Mouse (Mus musculus): Measurements from ENCODE around the gene Mlycd. TPM values are rescaled to one million over a fixed set of nuclear protein-coding genes. Genes with fewer than 3 reads are reported as not detected.
A peak's percentile ranks its signal among the peaks of the same experiment; 100 is the strongest.
"Not testable (repeated sequence)": the region's sequence is repeated elsewhere in the genome, so short reads cannot be mapped to it uniquely, and the experiment has no call there.

Gene Mlycd
- 2.7 TPM in 1 of 2 replicates, not detected in the other for total RNA-seq (2015; ENCODE audit: low replicate concordance)
- total RNA-seq (2017; ENCODE audit: low replicate concordance), result 1.3 and 1.8 TPM in 2 replicates

DNA sequence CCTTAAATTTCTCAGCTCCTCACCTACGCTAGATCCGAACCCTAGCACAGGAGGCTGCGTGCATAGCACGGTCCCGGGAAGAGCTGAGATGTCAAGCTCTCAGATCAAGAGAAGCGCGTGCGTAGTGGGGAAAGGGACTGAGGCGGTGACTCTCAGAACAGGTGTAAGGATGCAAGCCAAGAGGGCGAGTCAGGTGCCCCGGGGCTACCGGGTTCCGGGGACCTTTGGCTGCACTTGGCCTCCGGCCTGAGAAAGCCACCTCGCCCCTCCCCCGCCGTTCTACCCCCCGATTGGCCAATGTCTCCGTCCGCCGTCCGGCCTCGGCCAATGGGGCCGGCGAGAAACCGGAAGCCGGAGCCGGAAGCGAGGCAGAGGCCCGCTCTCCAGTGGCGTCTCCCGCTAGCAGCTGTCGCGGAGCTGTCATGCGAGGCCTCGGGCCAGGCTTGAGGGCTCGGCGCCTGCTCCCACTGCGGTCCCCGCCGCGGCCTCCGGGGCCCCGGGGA, at the start of gene Mlycd:
TSS of gene Mlycd (plus strand) at position 355 of the 503 bp plus-strand sequence.
- peak; percentile 92 for ATAC-seq (replicated peaks; ENCODE audit: low FRiP score, poor library complexity, severe bottlenecking)

DNA sequence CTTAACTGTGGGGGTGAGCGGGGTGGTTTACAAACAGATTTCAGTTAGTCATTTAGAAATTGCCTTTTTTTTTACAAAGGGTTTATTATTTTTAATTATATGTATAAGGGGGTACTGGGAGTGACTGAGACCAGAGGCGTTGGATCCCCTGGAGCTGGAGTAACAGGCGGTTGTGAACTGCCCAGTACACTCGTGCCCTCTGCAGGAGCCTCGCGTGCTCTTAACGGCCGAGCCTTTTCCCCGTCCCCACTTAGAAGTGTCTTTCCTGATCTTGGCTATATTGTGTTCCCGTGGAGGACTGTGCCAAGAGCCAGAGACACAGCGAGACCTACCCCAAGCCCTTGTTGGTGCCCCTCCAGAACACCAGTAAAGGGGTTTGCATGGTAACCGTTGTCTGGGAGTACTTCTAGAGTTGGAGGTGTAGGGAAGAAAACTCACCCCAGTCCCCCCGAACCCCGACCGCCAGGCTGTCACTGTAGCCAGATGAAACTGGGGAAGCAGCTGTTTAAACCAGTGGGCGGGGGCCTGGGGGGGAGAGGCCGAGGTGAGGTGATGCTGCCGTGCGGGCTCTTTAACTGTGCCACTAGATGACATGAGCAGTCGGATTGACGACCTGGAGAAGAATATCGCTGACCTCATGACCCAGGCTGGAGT, 49.5 kb upstream of the Mlycd start:
- ATAC-seq (replicated peaks; ENCODE audit: low FRiP score, poor library complexity, severe bottlenecking), result 0 out of 2 replicates have a peak, but pooled peaks have one; percentile 40

DNA sequence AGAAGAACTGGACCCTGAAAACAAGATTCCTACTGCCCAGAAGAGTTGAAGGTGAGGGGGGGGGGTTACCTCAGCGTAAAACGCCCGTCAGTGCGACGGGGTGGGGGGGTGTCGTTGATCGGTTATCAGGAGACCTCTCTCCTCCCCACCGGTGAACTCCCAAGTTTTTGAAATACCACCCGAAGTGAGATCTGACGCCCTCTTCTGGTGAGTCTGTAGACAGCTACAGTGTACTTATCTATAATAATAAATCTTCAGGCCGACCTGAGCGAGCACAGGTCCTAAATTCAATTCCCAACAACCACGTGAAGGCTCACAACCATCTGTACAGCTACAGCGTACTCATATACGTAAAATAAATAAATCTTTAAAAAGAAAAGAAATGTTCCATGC, 49.0 kb upstream of the Mlycd start:
- ATAC-seq (replicated peaks; ENCODE audit: low FRiP score, poor library complexity, severe bottlenecking), result no peak

DNA sequence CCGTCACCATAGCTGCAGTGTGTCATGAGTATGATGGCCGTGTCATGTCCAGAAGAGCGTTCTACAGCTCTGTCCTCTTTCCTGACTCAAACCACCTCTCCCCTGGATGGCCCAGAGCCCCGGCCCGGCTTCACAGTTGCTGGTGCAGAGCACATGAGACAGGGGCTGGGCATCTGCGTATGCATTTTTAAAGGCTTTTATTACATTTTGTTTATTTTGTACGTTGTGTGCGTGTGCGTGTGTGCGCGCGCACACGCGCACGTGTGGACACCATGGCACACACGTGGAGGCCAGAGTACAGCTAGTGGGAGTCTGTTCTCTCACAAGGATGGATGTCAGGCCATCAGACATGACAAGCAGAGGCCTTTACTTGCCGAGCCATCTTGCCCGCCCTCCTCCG, 43.0 kb upstream of the Mlycd start:
- no peak for ATAC-seq (replicated peaks; ENCODE audit: low FRiP score, poor library complexity, severe bottlenecking)

DNA sequence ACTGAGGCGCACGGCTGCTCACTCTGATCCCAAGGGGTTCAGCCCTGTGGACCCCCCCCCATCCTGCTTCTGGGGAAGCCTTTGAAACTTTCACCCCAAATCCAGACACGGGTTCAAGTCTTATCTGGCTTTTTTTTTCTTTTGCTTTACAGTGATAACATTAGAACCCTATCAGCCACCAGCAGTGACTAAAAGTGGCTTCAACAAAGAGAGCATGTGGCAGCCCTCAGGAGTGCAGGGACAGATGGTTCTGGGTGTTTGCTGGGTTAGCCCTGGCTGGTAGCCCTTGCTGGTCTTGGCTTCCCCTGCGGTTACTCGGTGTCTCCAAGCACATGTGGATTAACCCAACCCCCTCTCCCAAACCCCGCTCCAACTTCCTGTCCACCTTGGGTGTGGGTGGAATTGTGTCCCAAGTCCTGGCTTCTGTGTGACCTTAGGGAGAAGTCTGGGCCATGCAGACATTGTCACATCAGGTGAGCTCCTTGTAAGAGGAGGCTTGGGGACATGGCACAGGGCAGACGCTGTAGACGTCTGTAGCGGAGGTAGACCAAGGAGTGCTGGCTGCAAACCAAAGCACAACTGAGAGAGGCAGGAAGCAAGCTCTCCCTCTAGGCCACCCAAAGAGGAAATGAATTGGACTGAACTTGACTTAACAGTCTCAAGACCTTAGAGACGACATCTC, 41.6 kb upstream of the Mlycd start:
- no peak for ATAC-seq (replicated peaks; ENCODE audit: low FRiP score, poor library complexity, severe bottlenecking)

DNA sequence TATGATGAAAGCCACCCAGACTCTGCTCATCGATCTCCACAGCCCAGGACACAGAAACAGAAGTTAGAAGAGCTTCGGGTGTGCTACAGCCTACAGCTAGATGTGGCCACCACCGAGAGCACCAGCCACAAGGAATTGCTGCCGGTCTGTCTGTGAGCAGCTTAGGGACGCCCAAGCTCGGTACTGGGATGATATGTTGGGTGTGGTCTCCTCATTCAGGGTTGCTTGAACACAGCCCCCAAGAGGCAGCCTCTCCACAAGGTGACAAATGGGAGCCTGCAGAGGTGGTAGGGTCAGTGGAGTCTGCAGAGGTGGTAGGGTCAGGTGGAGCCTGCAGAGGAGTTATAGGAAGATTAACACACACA, 41.0 kb upstream of the Mlycd start:
- 0 out of 2 replicates have a peak, but pooled peaks have one; percentile 50 for ATAC-seq (replicated peaks; ENCODE audit: low FRiP score, poor library complexity, severe bottlenecking)

DNA sequence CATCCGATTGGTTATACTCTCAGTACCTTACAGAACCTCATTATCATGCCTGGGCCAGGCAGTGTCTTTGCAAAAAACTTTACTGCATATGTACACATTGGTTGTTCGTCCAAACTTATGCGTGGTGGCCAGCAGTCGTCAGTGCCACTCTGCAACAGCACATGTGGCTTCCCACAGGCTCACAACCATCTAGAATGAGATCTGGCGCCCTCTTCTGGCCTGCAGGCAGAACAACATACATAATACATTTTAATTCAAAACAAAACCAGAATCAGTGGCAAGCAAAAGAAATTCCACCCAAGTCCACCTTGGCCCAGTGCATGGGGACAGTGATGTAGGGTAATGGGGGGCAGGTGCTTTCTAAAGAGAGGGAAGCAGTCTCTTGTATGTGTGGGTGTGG, 38.0 kb upstream of the Mlycd start:
- not testable (repeated sequence) for ATAC-seq (replicated peaks; ENCODE audit: low FRiP score, poor library complexity, severe bottlenecking)

DNA sequence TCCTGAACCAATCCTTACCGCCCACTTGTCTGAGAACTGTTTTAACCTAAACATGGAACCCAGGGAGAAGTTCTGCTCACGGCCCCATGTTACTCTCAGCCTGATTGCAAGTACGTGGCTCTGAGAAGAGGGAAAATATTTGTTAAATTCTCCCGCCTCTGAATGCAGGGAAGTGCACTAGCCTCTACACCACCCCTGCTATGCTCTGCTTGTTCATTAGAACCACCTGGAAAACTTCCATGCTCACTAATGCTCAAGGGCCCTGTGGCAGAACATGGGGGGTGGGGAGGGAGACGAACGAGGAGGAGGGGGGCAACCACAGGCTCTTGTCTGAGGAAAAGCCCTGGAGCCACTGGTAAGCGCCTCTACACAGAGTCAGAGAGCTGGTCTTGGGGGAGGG, 36.5 kb upstream of the Mlycd start:
- ATAC-seq (replicated peaks; ENCODE audit: low FRiP score, poor library complexity, severe bottlenecking), result no peak

DNA sequence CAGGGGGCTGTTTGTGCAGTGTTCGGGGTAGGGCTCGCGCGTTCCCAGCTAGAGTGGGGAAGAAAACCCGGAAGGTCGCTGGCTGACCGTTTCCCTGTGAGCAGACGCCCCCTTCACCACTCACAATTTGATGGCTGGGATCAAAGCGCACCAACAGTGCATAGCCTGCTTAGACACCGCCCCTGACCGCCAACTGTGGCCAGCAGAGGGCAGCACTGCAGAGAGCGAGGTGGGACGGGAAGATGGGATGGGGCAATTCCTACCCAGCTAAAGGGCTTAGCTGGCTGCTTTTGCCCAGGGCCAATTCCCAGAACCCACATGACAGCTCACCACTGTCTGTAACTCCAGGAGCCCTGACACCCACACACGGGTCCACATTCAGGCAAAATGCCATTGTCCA, 35.8 kb upstream of the Mlycd start:
- no peak; the same call in 1 of the 2 replicates for ATAC-seq (replicated peaks; ENCODE audit: low FRiP score, poor library complexity, severe bottlenecking)

DNA sequence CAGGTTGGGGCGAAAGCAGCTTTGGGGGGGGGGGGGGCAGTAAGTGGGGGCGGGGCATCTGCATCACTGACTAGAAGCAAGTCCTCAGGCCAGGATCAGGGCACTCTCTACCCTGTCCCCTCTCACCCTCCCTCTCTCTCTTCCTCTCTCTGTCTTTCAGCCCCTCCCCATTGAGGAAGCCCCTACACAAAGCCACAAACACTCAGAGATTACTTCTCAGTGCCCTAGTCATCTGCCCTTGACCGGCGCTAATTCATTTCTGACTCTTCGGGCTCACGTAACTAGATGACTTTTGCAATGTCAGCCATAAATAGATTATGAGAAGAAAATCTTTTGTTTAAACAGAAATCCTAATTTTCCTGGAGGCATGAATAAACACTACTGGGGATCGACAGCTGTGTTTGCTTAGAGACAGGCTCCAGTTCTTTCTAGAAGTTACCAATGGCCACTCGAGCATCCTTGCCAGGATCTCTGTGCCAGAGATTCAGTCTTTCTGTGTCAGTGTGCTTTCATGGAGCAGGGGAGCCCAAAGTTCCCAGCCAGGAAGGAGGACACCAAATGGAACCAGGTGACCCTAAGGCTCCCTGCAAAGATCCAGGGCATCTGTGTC, 33.9 kb upstream of the Mlycd start:
- ATAC-seq (replicated peaks; ENCODE audit: low FRiP score, poor library complexity, severe bottlenecking), result no peak

DNA sequence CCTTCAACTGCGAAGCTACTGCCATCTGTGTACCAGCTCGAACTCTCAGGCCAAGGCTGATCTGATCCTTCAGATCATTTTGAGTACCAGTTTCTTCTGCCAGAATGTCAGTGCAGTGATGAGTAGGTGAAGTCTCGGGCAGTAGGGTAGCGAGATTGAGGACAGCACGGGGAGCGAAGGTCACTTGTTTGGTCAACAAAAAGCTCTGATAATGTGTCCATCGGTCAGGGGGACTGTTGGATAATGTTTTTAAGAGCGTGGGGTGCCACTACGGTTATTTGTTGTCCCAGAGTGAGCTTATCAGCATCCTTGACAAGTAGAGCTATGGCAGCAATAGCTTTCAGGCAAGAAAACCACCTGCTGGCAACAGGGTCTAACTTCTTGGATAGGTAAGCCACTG, 20.0 kb upstream of the Mlycd start:
- ATAC-seq (replicated peaks; ENCODE audit: low FRiP score, poor library complexity, severe bottlenecking), result not testable (repeated sequence)

DNA sequence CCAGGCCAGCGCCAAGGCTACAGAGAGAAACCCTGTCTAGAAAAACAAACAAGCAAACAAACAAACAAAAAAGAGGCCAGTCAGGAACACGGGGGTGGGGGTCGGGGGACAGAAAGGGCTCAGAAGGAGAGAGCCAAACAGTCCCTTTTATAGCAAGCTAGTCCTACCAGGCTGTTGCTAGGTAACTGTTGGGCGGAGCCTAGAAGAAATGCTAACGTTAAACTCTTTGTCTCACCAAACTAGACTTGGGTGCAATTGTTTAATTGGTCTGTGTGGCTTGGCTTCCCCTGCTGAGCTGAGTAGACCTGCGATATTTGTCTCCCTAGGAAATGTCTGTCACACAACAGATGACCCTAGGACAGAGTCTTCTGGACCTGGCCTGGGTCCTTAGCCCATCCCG, 16.2 kb upstream of the Mlycd start:
- no peak for ATAC-seq (replicated peaks; ENCODE audit: low FRiP score, poor library complexity, severe bottlenecking)

DNA sequence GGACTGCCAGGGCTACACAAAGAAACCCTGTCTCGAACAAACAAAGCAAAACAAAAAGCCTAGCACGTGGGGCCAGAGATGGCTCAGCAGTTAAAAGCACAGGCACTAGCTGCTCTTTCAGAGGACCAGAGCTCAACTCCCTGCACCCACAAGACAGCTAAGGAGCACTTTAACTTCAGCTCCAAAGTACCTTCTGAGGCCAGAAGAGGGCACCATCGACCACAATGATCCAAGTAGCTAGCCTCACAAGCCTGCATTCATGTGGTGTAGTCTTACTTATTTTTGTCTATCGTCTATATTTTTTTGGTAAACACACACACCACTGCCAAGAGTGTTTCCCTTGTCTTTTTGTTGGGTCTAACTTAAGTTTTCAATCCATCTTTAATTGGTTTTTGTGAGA, 14.1 kb upstream of the Mlycd start:
- peak; percentile 69 for ATAC-seq (replicated peaks; ENCODE audit: low FRiP score, poor library complexity, severe bottlenecking)

DNA sequence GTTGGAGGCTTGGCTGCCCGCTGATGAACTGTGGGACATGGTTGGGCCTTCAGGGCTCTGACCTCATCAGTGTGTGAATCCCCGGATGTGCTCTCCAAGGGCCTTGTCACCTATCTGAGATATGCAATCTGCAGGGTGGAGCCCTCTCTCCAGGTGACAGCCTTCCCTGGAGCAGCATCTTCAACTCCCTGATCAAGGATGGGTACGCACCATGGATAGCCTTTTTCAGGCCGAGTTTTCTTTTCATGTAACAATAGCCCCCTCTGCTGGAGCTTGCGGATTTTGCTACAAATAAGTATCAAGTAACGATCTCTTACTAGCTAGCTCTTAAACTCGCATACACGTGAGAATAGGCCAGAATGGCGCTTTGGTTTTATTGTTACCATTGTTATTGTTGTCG, 10.2 kb upstream of the Mlycd start:
- no peak for ATAC-seq (replicated peaks; ENCODE audit: low FRiP score, poor library complexity, severe bottlenecking)

DNA sequence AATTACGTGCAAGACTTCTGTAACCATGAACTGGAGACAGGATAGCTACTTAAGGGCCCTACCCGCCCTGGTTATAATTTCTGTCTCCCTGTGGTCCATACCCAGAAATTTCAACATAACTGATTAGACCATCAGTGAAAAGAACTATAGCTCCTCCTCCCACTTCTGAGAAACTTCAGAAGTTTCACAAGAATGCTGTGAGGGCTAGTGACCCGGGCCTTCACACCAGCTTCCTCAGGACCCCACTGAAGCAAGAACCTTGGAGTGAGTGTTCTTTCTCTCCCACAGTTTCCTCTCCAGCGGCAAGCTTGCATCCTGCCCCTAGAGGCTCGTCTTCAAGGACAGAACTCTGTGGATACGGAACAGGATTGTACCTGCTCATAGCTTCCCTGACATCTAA, 8.8 kb upstream of the Mlycd start:
- ATAC-seq (replicated peaks; ENCODE audit: low FRiP score, poor library complexity, severe bottlenecking), result no peak

DNA sequence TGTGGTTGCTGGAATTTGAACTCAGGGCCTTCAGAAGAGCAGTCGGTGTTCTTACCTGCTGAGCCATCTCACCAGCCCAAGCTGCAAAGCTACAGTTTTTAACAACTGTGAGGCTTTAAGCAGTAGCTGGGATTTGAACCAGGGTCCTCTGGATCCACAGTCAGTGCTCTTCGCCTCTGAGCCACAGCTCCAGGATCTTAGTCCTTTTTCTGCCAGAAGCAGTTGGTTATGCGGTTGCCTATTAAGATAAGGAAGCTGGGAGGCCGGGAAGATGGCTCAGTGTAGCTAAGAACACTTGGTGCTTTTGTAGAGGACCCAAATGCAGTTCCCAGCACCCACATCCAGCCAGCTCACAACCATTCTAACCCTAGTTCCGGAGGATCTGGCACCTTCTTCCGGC, 7.7 kb upstream of the Mlycd start:
- ATAC-seq (replicated peaks; ENCODE audit: low FRiP score, poor library complexity, severe bottlenecking), result no peak

DNA sequence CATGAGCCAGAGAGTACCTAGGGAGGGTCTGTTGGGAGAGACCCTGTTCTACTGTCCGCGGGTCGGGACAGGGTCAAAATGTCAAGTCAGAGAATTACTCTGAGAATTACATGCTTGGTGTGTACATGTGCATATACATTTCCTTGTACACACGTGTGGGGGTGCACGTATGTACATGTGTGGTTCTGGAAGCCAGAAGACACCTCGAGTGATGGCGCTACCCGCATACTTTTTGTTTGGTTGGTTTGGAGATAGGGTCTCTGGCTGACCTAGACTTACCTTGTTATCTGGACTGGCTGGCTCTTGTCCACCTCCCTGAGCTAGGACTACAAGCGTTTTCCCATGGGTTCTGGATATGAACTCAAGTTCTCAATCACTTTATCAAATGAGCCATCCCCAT, 581 bp upstream of the Mlycd start:
- ATAC-seq (replicated peaks; ENCODE audit: low FRiP score, poor library complexity, severe bottlenecking), result no peak

DNA sequence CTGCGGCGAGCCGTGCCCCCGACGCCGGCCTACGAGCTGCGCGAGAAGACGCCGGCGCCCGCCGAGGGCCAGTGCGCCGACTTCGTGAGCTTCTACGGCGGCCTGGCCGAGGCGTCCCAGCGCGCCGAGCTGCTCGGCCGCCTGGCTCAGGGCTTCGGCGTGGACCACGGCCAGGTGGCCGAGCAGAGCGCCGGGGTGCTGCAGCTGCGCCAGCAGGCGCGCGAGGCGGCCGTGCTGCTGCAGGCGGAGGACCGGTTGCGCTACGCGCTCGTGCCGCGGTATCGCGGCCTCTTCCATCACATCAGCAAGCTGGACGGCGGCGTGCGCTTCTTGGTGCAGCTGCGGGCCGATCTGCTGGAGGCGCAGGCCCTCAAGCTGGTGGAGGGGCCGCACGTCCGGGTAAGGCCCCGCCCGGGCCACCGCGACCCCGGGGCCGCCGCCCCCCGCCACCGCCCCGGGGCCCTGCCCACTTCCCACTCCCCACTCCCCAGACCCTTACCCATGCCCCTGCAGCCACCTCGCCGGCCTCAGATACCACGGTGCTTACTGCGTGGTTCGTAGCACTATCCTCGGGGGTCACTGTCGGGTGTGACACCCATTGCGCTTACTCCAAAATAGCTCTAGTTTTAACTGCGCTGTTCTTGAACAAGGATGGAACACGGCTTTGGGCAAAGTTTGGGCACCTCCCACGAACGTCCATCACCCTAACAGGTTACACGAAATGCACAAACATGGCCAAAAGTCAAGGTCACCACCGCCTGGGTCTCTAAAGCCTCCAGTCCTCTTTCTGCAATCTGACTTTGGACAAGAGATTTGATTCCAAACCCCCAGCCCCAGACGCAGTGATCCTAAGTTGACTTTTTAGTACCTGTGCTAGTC, 633 bp downstream of the Mlycd start:
- no peak for ATAC-seq (replicated peaks; ENCODE audit: low FRiP score, poor library complexity, severe bottlenecking)

DNA sequence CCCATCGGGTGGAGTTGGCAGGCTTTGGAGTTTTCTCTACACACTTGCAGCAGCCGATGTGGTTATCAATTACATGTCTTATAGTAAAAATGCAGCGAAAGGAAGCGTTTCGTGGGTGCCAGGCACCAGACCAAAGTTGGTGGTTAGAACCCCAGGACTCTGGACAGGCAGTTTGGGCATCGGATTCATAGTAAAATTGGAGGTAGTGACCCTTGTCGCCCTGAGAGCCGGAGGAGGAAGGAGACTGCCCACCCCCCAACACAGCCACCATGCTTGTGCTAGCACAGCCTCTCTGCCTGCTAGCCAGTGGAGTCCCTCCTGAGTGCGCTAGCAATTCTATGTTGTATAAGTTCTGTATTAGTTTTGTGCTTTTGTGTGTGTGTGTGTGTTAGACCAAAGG, 3.9 kb downstream of the Mlycd start:
- no peak for ATAC-seq (replicated peaks; ENCODE audit: low FRiP score, poor library complexity, severe bottlenecking)

DNA sequence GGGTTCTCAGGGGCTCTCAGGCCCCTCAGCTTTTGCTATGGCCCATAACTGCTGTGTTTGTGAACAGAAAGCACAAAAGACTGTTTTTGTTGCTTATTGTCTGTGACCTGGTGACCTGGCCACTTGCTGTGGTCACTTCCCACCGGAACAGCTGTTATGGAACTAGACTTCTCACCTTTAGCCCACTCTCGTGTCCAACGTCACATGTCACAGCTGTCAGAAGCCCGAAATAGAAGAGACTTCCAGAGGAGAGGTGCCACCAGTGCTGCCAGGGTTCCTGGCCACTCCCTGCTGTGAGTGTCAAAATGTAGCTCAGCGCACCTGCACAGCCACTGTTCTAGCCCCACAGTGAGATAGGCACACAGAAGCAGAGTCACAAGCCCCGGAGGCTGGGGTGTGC, 4.6 kb downstream of the Mlycd start:
- ATAC-seq (replicated peaks; ENCODE audit: low FRiP score, poor library complexity, severe bottlenecking), result no peak
